Mouse (Mus musculus): ENCODE data around the gene Ago1. TPM values are rescaled to one million over a fixed set of nuclear protein-coding genes. Genes with fewer than 3 reads are reported as not detected.

The Ago1 gene
- polyA plus RNA-seq, 1 experiment from 2014 or later, result 5.4 TPM

DNA sequence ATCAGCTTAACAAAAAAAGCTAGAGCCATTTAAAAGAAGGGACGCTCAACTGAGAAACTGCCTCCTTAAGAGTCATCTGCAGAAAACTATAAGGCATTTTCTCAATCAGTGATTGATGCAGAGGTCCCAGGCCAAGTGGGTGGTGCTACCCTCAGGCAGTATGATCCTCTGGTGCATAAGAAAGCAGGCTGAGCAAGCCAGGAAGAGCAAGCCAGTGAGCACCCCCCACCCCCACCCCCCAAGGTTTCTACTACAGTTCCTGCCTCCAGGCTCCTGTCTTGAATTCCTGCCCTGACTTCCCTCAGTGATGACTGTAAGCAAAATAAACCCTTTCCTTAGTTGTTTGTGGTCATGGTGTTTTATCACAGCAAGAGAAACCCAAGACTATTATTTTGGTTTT, 18.1 kb downstream of the Ago1 start:
- Histone ChIP-seq H3K27ac (ENCODE audit: low read length) (no peak overlapping the region), H3K27me3 (replicated peaks; ENCODE audit: insufficient read depth, low read length) (no peaks in the 10 kb centered on the region), H3K9me3 (ENCODE audit: low read length) (no peaks in the 10 kb centered on the region), H3K4me1 (ENCODE audit: insufficient read depth, low read depth, low read length) (no peaks in the 10 kb centered on the region), H3K4me2 (replicated peaks; ENCODE audit: low read depth, low read length) (no peak overlapping the region), H3K4me3 (ENCODE audit: low read depth, low read length) (no peak overlapping the region), H3K9ac (replicated peaks; ENCODE audit: low read depth) (no peak overlapping the region), H3K36me3 (ENCODE audit: insufficient read depth, low read length) (peaks cover 24% of the 10 kb centered on the region; the same call in 1 of the 2 replicates)
- ATAC-seq (no peak), DNase-seq (ENCODE audit: low spot score) (no peak)
- TF ChIP-seq EP300 (IDR thresholded peaks at IDR 0.05) (no peak), CTCF (IDR thresholded peaks at IDR 0.05) (no peak)
- 97% methylated on average over 1 of the region's 1 CpGs for WGBS

DNA sequence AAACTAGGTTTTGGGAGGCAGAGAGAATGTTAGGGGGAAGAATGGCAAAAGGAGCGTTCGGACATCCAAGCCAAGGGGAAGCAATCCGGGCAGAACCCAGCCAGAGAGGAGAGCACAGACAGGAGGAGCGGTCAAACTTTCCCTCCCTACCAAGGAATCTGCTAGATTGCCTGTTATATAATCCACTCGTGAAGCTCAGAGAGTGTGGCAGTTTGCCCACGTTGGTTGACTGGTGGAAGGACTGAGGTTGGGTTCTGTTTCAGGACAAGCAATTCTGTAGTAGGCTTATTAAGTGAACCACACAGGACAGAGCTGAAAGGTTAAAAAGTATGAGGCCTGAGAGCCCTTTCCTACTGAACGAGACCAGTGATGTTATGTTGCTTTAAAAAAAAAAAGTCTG, 21.3 kb downstream of the Ago1 start:
- H3K4me2 ChIP-seq (replicated peaks; ENCODE audit: low read depth, low read length), result no peak overlapping the region
- no peak for TF ChIP-seq EP300 (IDR thresholded peaks at IDR 0.05)
- TF ChIP-seq CTCF (IDR thresholded peaks at IDR 0.05), result no peak
- no peaks in the 10 kb centered on the region for H3K4me1 ChIP-seq (ENCODE audit: insufficient read depth, low read depth, low read length)
- no peak overlapping the region for H3K27ac ChIP-seq (ENCODE audit: low read length)
- ATAC-seq (no peak), DNase-seq (ENCODE audit: low spot score) (no peak)
- H3K9ac ChIP-seq (replicated peaks; ENCODE audit: low read depth), result no peak overlapping the region
- no peaks in the 10 kb centered on the region for H3K27me3 ChIP-seq (replicated peaks; ENCODE audit: insufficient read depth, low read length)
- H3K9me3 ChIP-seq (ENCODE audit: low read length), result no peaks in the 10 kb centered on the region
- 82% methylated on average over 7 of the region's 7 CpGs for whole genome bisulfite sequencing
- peaks cover 27% of the 10 kb centered on the region; the same call in 1 of the 2 replicates for H3K36me3 ChIP-seq (ENCODE audit: insufficient read depth, low read length)
- no peak overlapping the region for H3K4me3 ChIP-seq (ENCODE audit: low read depth, low read length)

DNA sequence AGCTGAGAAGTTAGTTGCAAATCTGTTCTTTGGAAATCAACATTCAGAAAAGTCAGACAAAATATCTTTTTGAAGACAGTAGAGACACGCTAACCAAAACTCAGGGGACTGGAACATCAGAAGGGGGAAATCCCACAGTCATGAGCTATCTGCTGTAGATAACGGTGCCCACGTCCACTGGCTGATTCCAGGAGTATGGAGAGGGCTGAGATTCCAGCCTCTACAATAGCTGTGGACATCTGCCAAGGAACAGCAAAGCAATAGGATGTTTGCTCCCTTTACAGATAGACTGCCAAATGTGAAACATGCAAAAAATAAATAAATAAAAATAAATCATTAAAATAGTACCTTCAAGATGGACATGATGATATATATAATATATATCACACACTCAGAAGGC, 23.9 kb downstream of the Ago1 start:
- no peak overlapping the region for H3K4me2 ChIP-seq (replicated peaks; ENCODE audit: low read depth, low read length)
- peaks cover 36% of the 10 kb centered on the region for H3K36me3 ChIP-seq (ENCODE audit: insufficient read depth, low read length)

DNA sequence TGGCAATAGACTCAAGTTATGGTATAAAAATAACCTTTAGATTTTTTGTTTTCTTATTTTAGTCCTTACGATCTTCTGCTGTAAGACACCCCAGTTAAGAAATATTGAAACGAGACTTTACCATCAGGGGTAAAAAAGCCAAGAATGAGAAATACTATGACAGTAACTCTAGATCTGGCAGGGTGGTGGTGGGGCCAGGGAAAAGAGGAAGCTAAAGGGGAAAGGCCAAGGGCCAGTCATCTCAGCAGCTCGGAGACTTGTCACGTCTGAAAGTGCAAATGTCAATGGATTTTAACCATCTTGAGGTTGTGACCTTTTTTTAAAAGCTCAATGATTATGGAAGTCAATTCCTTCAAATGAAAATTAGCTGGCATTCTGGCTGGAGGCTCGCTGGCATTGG, 30.1 kb downstream of the Ago1 start:
- no peak for DNase-seq (ENCODE audit: low spot score)
- Histone ChIP-seq H3K9ac (replicated peaks; ENCODE audit: low read depth) (no peak overlapping the region), H3K4me1 (ENCODE audit: insufficient read depth, low read depth, low read length) (no peaks in the 10 kb centered on the region), H3K36me3 (ENCODE audit: insufficient read depth, low read length) (peaks cover 34% of the 10 kb centered on the region), H3K27me3 (replicated peaks; ENCODE audit: insufficient read depth, low read length) (no peaks in the 10 kb centered on the region), H3K4me2 (replicated peaks; ENCODE audit: low read depth, low read length) (no peak overlapping the region), H3K4me3 (ENCODE audit: low read depth, low read length) (no peak overlapping the region), H3K27ac (ENCODE audit: low read length) (no peak overlapping the region), H3K9me3 (ENCODE audit: low read length) (no peaks in the 10 kb centered on the region)
- 73% methylated on average over 5 of the region's 5 CpGs for WGBS
- no peak for ATAC-seq
- TF ChIP-seq EP300 (IDR thresholded peaks at IDR 0.05) (no peak), CTCF (IDR thresholded peaks at IDR 0.05) (no peak)

More for the DNA sequence above, 23.9 kb downstream of the Ago1 start:
- 80% methylated on average over 3 of the region's 3 CpGs for WGBS
- Histone ChIP-seq H3K4me1 (ENCODE audit: insufficient read depth, low read depth, low read length) (no peaks in the 10 kb centered on the region), H3K27ac (ENCODE audit: low read length) (no peak overlapping the region), H3K9me3 (ENCODE audit: low read length) (no peaks in the 10 kb centered on the region), H3K4me3 (ENCODE audit: low read depth, low read length) (no peak overlapping the region), H3K9ac (replicated peaks; ENCODE audit: low read depth) (no peak overlapping the region), H3K27me3 (replicated peaks; ENCODE audit: insufficient read depth, low read length) (no peaks in the 10 kb centered on the region)
- ATAC-seq, result no peak
- no peak for DNase-seq (ENCODE audit: low spot score)
- TF ChIP-seq EP300 (IDR thresholded peaks at IDR 0.05) (no peak), CTCF (IDR thresholded peaks at IDR 0.05) (no peak)

DNA sequence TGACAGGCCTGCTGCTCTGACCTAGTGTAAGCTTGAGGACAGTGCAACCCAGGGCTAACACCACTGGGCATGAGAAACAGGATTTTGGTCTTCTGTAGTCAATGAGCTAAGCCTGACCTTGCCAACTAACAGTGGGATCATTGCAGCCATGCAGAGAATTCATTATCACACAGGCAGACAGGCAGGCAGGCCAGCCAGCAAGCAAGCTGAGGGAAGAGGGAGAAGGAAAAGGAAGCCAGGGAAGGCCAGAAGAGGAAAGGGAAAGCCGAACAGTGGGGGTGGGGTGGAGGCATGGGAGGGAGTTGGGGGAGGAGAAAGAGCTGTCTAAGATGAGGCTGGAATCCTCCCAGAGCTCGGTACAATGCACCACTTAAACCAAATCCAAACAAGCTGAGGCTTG, 32.1 kb downstream of the Ago1 start:
- 23% methylated on average over 2 of the region's 2 CpGs for whole genome bisulfite sequencing
- TF ChIP-seq CTCF (IDR thresholded peaks at IDR 0.05) (no peak), EP300 (IDR thresholded peaks at IDR 0.05) (no peak)
- Histone ChIP-seq H3K27me3 (replicated peaks; ENCODE audit: insufficient read depth, low read length) (no peaks in the 10 kb centered on the region), H3K27ac (ENCODE audit: low read length) (no peak overlapping the region), H3K4me3 (ENCODE audit: low read depth, low read length) (no peak overlapping the region), H3K4me1 (ENCODE audit: insufficient read depth, low read depth, low read length) (no peaks in the 10 kb centered on the region), H3K4me2 (replicated peaks; ENCODE audit: low read depth, low read length) (no peak overlapping the region), H3K9me3 (ENCODE audit: low read length) (no peaks in the 10 kb centered on the region), H3K9ac (replicated peaks; ENCODE audit: low read depth) (no peak overlapping the region), H3K36me3 (ENCODE audit: insufficient read depth, low read length) (peaks cover 15% of the 10 kb centered on the region)
- ATAC-seq (no peak), DNase-seq (ENCODE audit: low spot score) (no peak)

DNA sequence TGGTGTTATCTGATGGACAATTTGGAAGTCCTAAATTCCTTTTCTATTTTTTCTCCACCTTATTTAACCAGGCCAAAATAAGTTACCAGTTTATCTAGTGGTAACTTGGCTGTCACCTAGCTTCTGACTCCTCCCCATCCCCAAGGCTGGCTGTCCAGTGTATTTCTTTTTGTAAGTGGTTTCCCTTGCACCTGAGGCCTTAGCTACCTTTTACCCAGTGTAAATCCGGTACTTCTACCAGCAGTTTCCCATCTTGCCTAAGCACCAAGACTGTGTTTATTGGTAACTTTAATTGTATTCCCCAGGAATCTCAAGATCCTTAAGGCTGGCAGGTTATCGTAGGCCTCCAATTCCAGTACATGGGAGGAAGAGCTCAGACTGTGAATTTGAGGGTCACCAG, 34.3 kb downstream of the Ago1 start:
- no peak overlapping the region for H3K4me3 ChIP-seq (ENCODE audit: low read depth, low read length)
- no peak for DNase-seq (ENCODE audit: low spot score)
- H3K4me2 ChIP-seq (replicated peaks; ENCODE audit: low read depth, low read length), result no peak overlapping the region
- H3K9ac ChIP-seq (replicated peaks; ENCODE audit: low read depth), result no peak overlapping the region
- H3K36me3 ChIP-seq (ENCODE audit: insufficient read depth, low read length), result no peaks in the 10 kb centered on the region
- H3K9me3 ChIP-seq (ENCODE audit: low read length), result no peaks in the 10 kb centered on the region
- H3K27ac ChIP-seq (ENCODE audit: low read length), result no peak overlapping the region
- 91% methylated on average over 2 of the region's 2 CpGs for WGBS
- TF ChIP-seq EP300 (IDR thresholded peaks at IDR 0.05) (no peak), CTCF (IDR thresholded peaks at IDR 0.05) (no peak)
- no peaks in the 10 kb centered on the region for H3K27me3 ChIP-seq (replicated peaks; ENCODE audit: insufficient read depth, low read length)
- ATAC-seq, result no peak
- H3K4me1 ChIP-seq (ENCODE audit: insufficient read depth, low read depth, low read length), result no peaks in the 10 kb centered on the region

DNA sequence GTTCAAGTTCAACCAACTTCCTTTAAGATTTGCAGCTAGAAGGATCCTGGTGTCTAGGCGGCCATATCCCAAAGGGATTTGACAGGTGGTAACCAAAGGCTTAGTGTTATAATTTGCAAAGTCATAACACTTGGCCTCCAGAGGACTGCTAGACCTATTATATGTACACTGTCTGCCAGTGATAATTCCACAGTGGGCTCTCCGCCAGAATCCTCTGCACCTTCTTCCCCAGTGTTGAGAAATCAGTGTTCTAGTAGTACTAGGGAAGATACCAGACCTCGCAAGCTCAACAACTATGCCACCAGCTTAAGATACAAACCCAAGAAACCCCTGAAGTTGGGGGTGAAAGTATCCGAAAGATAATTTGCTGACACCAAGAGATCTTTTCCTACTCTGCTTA, 35.2 kb downstream of the Ago1 start:
- no peak for DNase-seq (ENCODE audit: low spot score)
- Histone ChIP-seq H3K4me2 (replicated peaks; ENCODE audit: low read depth, low read length) (no peak overlapping the region), H3K4me3 (ENCODE audit: low read depth, low read length) (no peak overlapping the region), H3K27me3 (replicated peaks; ENCODE audit: insufficient read depth, low read length) (no peaks in the 10 kb centered on the region), H3K27ac (ENCODE audit: low read length) (no peak overlapping the region), H3K9me3 (ENCODE audit: low read length) (no peaks in the 10 kb centered on the region), H3K9ac (replicated peaks; ENCODE audit: low read depth) (no peak overlapping the region), H3K4me1 (ENCODE audit: insufficient read depth, low read depth, low read length) (no peaks in the 10 kb centered on the region), H3K36me3 (ENCODE audit: insufficient read depth, low read length) (no peaks in the 10 kb centered on the region)
- ATAC-seq, result no peak
- 83% methylated on average over 4 of the region's 4 CpGs for WGBS
- TF ChIP-seq CTCF (IDR thresholded peaks at IDR 0.05) (no peak), EP300 (IDR thresholded peaks at IDR 0.05) (no peak)

All from lung, postnatal 0 days (tissue).